Comparison of ENCODE assay signal across 15 mouse cellular contexts in genomic region chr2:25583120-25583481, GRCm38 (mm10). TPM values are rescaled to one million over a fixed set of nuclear protein-coding genes. Genes with fewer than 3 reads are reported as not detected.
DNase-seq lines count a peak whose midpoint lies in the region; ATAC-seq lines count a peak whose summit lies in the region.
"Had no signal": no experiment of that assay in that cellular context is flagged by ENCODE, and none has a peak within 500 bp of the region (broad histone marks: within the 10 kb centered on the region; RNA-seq: fewer than 3 reads in every experiment).

No protein-coding gene starts in this region.

- H3K4me1 ChIP-seq in embryonic facial prominence, embryonic 13.5 days, result peaks cover 47% of the 10 kb centered on the region
- peaks cover 41% of the 10 kb centered on the region for H3K4me1 ChIP-seq in embryonic facial prominence, embryonic 10.5 days
- H3K4me1 ChIP-seq in hindbrain, embryonic 13.5 days (replicated peaks), result peaks cover 57% of the 10 kb centered on the region

- DNase-seq in embryonic facial prominence, embryonic 10.5 days (ENCODE audit: low spot score), result no peak
- peak; percentile 25 for DNase-seq in left cerebral cortex, postnatal 4 days
- no peak for DNase-seq in left cerebral cortex, adult 18-20 months (ENCODE audit: low spot score in 2 of 2)
- peak; percentile 51 for DNase-seq in cerebellum, adult 8-10 months
- DNase-seq in ovary, postnatal 10 days (ENCODE audit: low spot score), result no peak
- no peak for DNase-seq in ovary, adult 18-20 months (ENCODE audit: low spot score)

- no peaks in the 10 kb centered on the region for H3K9me3 ChIP-seq in embryonic facial prominence, embryonic 13.5 days
- H3K9me3 ChIP-seq in embryonic facial prominence, embryonic 10.5 days, result no peaks in the 10 kb centered on the region
- H3K9me3 ChIP-seq in hindbrain, embryonic 13.5 days, result no peaks in the 10 kb centered on the region
- H3K9me3 ChIP-seq: forebrain, embryonic 10.5 days; heart, embryonic 10.5 days; midbrain, embryonic 12.5 days had no signal

- H3K4me3 ChIP-seq in embryonic facial prominence, embryonic 13.5 days, result no peak overlapping the region
- H3K4me3 ChIP-seq in embryonic facial prominence, embryonic 10.5 days, result no peak overlapping the region
- H3K4me3 ChIP-seq in hindbrain, embryonic 13.5 days, result no peak overlapping the region
- H3K4me3 ChIP-seq: forebrain, embryonic 10.5 days; heart, embryonic 10.5 days; midbrain, embryonic 12.5 days had no signal

- intact Hi-C loops in left cerebral cortex, postnatal 4 days (cut with DNase I), result no loop called here

- no peak overlapping the region for H3K9ac ChIP-seq in embryonic facial prominence, embryonic 13.5 days
- peak overlapping the region; percentile 43; the same call in 1 of the 2 replicates for H3K9ac ChIP-seq in hindbrain, embryonic 13.5 days
- H3K9ac ChIP-seq: midbrain, embryonic 12.5 days had no signal

- peaks cover 53% of the 10 kb centered on the region for H3K36me3 ChIP-seq in embryonic facial prominence, embryonic 13.5 days
- H3K36me3 ChIP-seq in embryonic facial prominence, embryonic 10.5 days (replicated peaks), result peaks cover 54% of the 10 kb centered on the region
- peaks cover 49% of the 10 kb centered on the region for H3K36me3 ChIP-seq in hindbrain, embryonic 13.5 days

- peak overlapping the region; percentile 9; the same call in 1 of the 2 replicates for H3K27ac ChIP-seq in embryonic facial prominence, embryonic 13.5 days
- H3K27ac ChIP-seq in embryonic facial prominence, embryonic 10.5 days (replicated peaks), result no peak overlapping the region
- peak overlapping the region; percentile 65 for H3K27ac ChIP-seq in hindbrain, embryonic 13.5 days
- H3K27ac ChIP-seq: forebrain, embryonic 10.5 days; heart, embryonic 10.5 days; midbrain, embryonic 12.5 days had no signal

- 82% methylated on average over 6 of the region's 6 CpGs for WGBS in embryonic facial prominence, embryonic 13.5 days
- 87% methylated on average over 6 of the region's 6 CpGs for WGBS in embryonic facial prominence, embryonic 10.5 days
- WGBS in hindbrain, embryonic 13.5 days, result 74% methylated on average over 6 of the region's 6 CpGs

- no peak for ATAC-seq in embryonic facial prominence, embryonic 13.5 days (ENCODE audit: insufficient number of reproducible peaks, insufficient read depth, low FRiP score, low TSS enrichment, low read depth)
- ATAC-seq in hindbrain, embryonic 13.5 days (ENCODE audit: low FRiP score), result no peak
- ATAC-seq: activated CD4-positive, CD25-positive, alpha-beta regulatory T cell, adult 4 months had no signal

- peaks cover 35% of the 10 kb centered on the region for H3K27me3 ChIP-seq in embryonic facial prominence, embryonic 13.5 days
- peaks cover 33% of the 10 kb centered on the region for H3K27me3 ChIP-seq in embryonic facial prominence, embryonic 10.5 days (replicated peaks; ENCODE audit: low read depth, poor library complexity, severe bottlenecking)
- H3K27me3 ChIP-seq in hindbrain, embryonic 13.5 days, result peaks cover 29% of the 10 kb centered on the region

- H3K4me2 ChIP-seq in embryonic facial prominence, embryonic 13.5 days, result no peak overlapping the region
- H3K4me2 ChIP-seq in hindbrain, embryonic 13.5 days, result no peak overlapping the region
- H3K4me2 ChIP-seq: liver, embryonic 11.5 days; midbrain, embryonic 12.5 days had no signal

RNA-seq across cellular contexts. Expression of gene Ajm1, which starts 1.5 kb away (rescaled TPM):
- 0.39 and 0.62 TPM in 2 replicates for polyA plus RNA-seq in embryonic facial prominence, embryonic 13.5 days (2015; fragmentation: Nextera tagmentation; extraction: Ambion mirVana)
- polyA plus RNA-seq in embryonic facial prominence, embryonic 10.5 days (2016; fragmentation: Nextera tagmentation; extraction: Ambion mirVana), result 0.05 and 0.16 TPM in 2 replicates
- 10 to 100 TPM; 49.0 to 59.4 TPM for total RNA-seq in left cerebral cortex, postnatal 4 days (2021)
- 10 to 100 TPM; 85.6 to 86.3 TPM for total RNA-seq in left cerebral cortex, adult 18-20 months (2021)
- polyA plus RNA-seq in hindbrain, embryonic 13.5 days (2015; fragmentation: Nextera tagmentation; extraction: Ambion mirVana), result 8.1 and 8.2 TPM in 2 replicates
- total RNA-seq: gastrocnemius, adult 18-20 months had no signal
- polyA plus RNA-seq: liver, embryonic 11.5 days; lung, postnatal 0 days had no signal

RNA-seq across cellular contexts. Expression of gene Phpt1, which starts 8.1 kb away (rescaled TPM):
- polyA plus RNA-seq in embryonic facial prominence, embryonic 13.5 days (2015; fragmentation: Nextera tagmentation; extraction: Ambion mirVana), result 169 and 174 TPM in 2 replicates
- 146 and 155 TPM in 2 replicates for polyA plus RNA-seq in embryonic facial prominence, embryonic 10.5 days (2016; fragmentation: Nextera tagmentation; extraction: Ambion mirVana)
- total RNA-seq in left cerebral cortex, postnatal 4 days (2021), result 10 to 100 TPM; 77.1 to 79.5 TPM
- total RNA-seq in left cerebral cortex, adult 18-20 months (2021), result 10 to 100 TPM; 60.3 to 63.0 TPM
- 179 and 182 TPM in 2 replicates for polyA plus RNA-seq in hindbrain, embryonic 13.5 days (2015; fragmentation: Nextera tagmentation; extraction: Ambion mirVana)

RNA-seq across cellular contexts. Expression of gene Mamdc4, which starts 8.5 kb away (rescaled TPM):
- polyA plus RNA-seq in embryonic facial prominence, embryonic 13.5 days (2015; fragmentation: Nextera tagmentation; extraction: Ambion mirVana), result 4.3 and 7.2 TPM in 2 replicates
- polyA plus RNA-seq in embryonic facial prominence, embryonic 10.5 days (2016; fragmentation: Nextera tagmentation; extraction: Ambion mirVana), result 1.9 and 7.7 TPM in 2 replicates
- 1 to 10 TPM; 1.8 to 2.9 TPM for total RNA-seq in left cerebral cortex, postnatal 4 days (2021)
- total RNA-seq in left cerebral cortex, adult 18-20 months (2021), result 1 to 10 TPM; 1.1 to 1.3 TPM
- polyA plus RNA-seq in hindbrain, embryonic 13.5 days (2015; fragmentation: Nextera tagmentation; extraction: Ambion mirVana), result 2.3 and 2.6 TPM in 2 replicates

RNA-seq across cellular contexts. Expression of gene Rabl6, which starts 25.2 kb away (rescaled TPM):
- 80.3 and 81.9 TPM in 2 replicates for polyA plus RNA-seq in embryonic facial prominence, embryonic 13.5 days (2015; fragmentation: Nextera tagmentation; extraction: Ambion mirVana)
- 77.1 and 78.2 TPM in 2 replicates for polyA plus RNA-seq in embryonic facial prominence, embryonic 10.5 days (2016; fragmentation: Nextera tagmentation; extraction: Ambion mirVana)
- 10 to 100 TPM; 85.9 to 87.1 TPM for total RNA-seq in left cerebral cortex, postnatal 4 days (2021)
- 100 to 1,000 TPM; 146 to 150 TPM for total RNA-seq in left cerebral cortex, adult 18-20 months (2021)
- polyA plus RNA-seq in hindbrain, embryonic 13.5 days (2015; fragmentation: Nextera tagmentation; extraction: Ambion mirVana), result 67.9 and 75.5 TPM in 2 replicates

RNA-seq across cellular contexts. Expression of gene Edf1, which starts 25.5 kb away (rescaled TPM):
- polyA plus RNA-seq in embryonic facial prominence, embryonic 13.5 days (2015; fragmentation: Nextera tagmentation; extraction: Ambion mirVana), result 335 and 341 TPM in 2 replicates
- polyA plus RNA-seq in embryonic facial prominence, embryonic 10.5 days (2016; fragmentation: Nextera tagmentation; extraction: Ambion mirVana), result 310 and 316 TPM in 2 replicates
- 100 to 1,000 TPM; 154 to 155 TPM for total RNA-seq in left cerebral cortex, postnatal 4 days (2021)
- 100 to 1,000 TPM; 199 to 203 TPM for total RNA-seq in left cerebral cortex, adult 18-20 months (2021)
- polyA plus RNA-seq in hindbrain, embryonic 13.5 days (2015; fragmentation: Nextera tagmentation; extraction: Ambion mirVana), result 409 and 436 TPM in 2 replicates

Comparison
In these comparisons a context has a peak if more than half of its experiments do, and no peak if none do; other contexts are left out.
1. DNase-seq: peak in left cerebral cortex, postnatal 4 days (single experiment) and cerebellum, adult 8-10 months (single experiment); none in embryonic facial prominence, embryonic 10.5 days (single experiment), left cerebral cortex, adult 18-20 months (0 of 2), ovary, postnatal 10 days (single experiment) and ovary, adult 18-20 months (single experiment).